Mouse (Mus musculus): ENCODE results near the gene Lrrc4b. TPM values are rescaled to one million over a fixed set of nuclear protein-coding genes. Genes with fewer than 3 reads are reported as not detected.

Gene Lrrc4b
- polyA plus RNA-seq, 1 experiment, result 0.46 TPM

- no peaks in the 10 kb centered on the region; the same call in 1 of the 2 replicates for H3K4me1 ChIP-seq (ENCODE audit: control insufficient read depth, insufficient read depth, low read length)
- no peaks in the 10 kb centered on the region for H3K36me3 ChIP-seq (ENCODE audit: control insufficient read depth, insufficient read depth, low read length)
- H3K4me3 ChIP-seq (ENCODE audit: control insufficient read depth, low read depth, low read length), result no peak overlapping the region
- no peaks in the 10 kb centered on the region for H3K27me3 ChIP-seq (ENCODE audit: control insufficient read depth, insufficient read depth, low read length)
- H3K27ac ChIP-seq (ENCODE audit: control insufficient read depth, insufficient read depth, low read depth, low read length), result no peak overlapping the region
- TF ChIP-seq CTCF (IDR thresholded peaks at IDR 0.05; ENCODE audit: control insufficient read depth, insufficient read depth, insufficient replicate concordance, low read depth, low read length) (no peak), POLR2A (IDR thresholded peaks at IDR 0.05; ENCODE audit: control insufficient read depth, low read depth, low read length) (no peak)
Observed at GRCm38 (mm10) chr7:44442407-44442821, 13.6 kb downstream of the Lrrc4b start.

GRCm38 (mm10) chr7:44443268-44444173 is 14.7 kb downstream of the Lrrc4b start:
- Histone ChIP-seq H3K27me3 (ENCODE audit: control insufficient read depth, insufficient read depth, low read length) (no peaks in the 10 kb centered on the region), H3K36me3 (ENCODE audit: control insufficient read depth, insufficient read depth, low read length) (no peaks in the 10 kb centered on the region), H3K4me1 (ENCODE audit: control insufficient read depth, insufficient read depth, low read length) (no peaks in the 10 kb centered on the region; the same call in 1 of the 2 replicates), H3K4me3 (ENCODE audit: control insufficient read depth, low read depth, low read length) (no peak overlapping the region), H3K27ac (ENCODE audit: control insufficient read depth, insufficient read depth, low read depth, low read length) (no peak overlapping the region)
- TF ChIP-seq CTCF (IDR thresholded peaks at IDR 0.05; ENCODE audit: control insufficient read depth, insufficient read depth, insufficient replicate concordance, low read depth, low read length), result no peak
- TF ChIP-seq POLR2A (IDR thresholded peaks at IDR 0.05; ENCODE audit: control insufficient read depth, low read depth, low read length), result no peak

- no peak overlapping the region for H3K27ac ChIP-seq (ENCODE audit: control insufficient read depth, insufficient read depth, low read depth, low read length)
- no peak for TF ChIP-seq CTCF (IDR thresholded peaks at IDR 0.05; ENCODE audit: control insufficient read depth, insufficient read depth, insufficient replicate concordance, low read depth, low read length)
- no peak for TF ChIP-seq POLR2A (IDR thresholded peaks at IDR 0.05; ENCODE audit: control insufficient read depth, low read depth, low read length)
- H3K27me3 ChIP-seq (ENCODE audit: control insufficient read depth, insufficient read depth, low read length), result no peaks in the 10 kb centered on the region
- H3K4me1 ChIP-seq (ENCODE audit: control insufficient read depth, insufficient read depth, low read length), result no peaks in the 10 kb centered on the region; the same call in 1 of the 2 replicates
- no peaks in the 10 kb centered on the region for H3K36me3 ChIP-seq (ENCODE audit: control insufficient read depth, insufficient read depth, low read length)
- no peak overlapping the region for H3K4me3 ChIP-seq (ENCODE audit: control insufficient read depth, low read depth, low read length)
Observed at GRCm38 (mm10) chr7:44444886-44445527, 16.2 kb downstream of the Lrrc4b start.

GRCm38 (mm10) chr7:44445528-44445923 is 16.7 kb downstream of the Lrrc4b start:
- Histone ChIP-seq H3K4me3 (ENCODE audit: control insufficient read depth, low read depth, low read length) (no peak overlapping the region), H3K27ac (ENCODE audit: control insufficient read depth, insufficient read depth, low read depth, low read length) (no peak overlapping the region), H3K36me3 (ENCODE audit: control insufficient read depth, insufficient read depth, low read length) (no peaks in the 10 kb centered on the region), H3K4me1 (ENCODE audit: control insufficient read depth, insufficient read depth, low read length) (no peaks in the 10 kb centered on the region; the same call in 1 of the 2 replicates), H3K27me3 (ENCODE audit: control insufficient read depth, insufficient read depth, low read length) (no peaks in the 10 kb centered on the region)
- TF ChIP-seq CTCF (IDR thresholded peaks at IDR 0.05; ENCODE audit: control insufficient read depth, insufficient read depth, insufficient replicate concordance, low read depth, low read length) (no peak), POLR2A (IDR thresholded peaks at IDR 0.05; ENCODE audit: control insufficient read depth, low read depth, low read length) (no peak)

GRCm38 (mm10) chr7:44446070-44446855 is 17.4 kb downstream of the Lrrc4b start:
- H3K4me3 ChIP-seq (ENCODE audit: control insufficient read depth, low read depth, low read length), result no peak overlapping the region
- H3K27me3 ChIP-seq (ENCODE audit: control insufficient read depth, insufficient read depth, low read length), result no peaks in the 10 kb centered on the region
- H3K36me3 ChIP-seq (ENCODE audit: control insufficient read depth, insufficient read depth, low read length), result no peaks in the 10 kb centered on the region
- no peak for TF ChIP-seq POLR2A (IDR thresholded peaks at IDR 0.05; ENCODE audit: control insufficient read depth, low read depth, low read length)
- TF ChIP-seq CTCF (IDR thresholded peaks at IDR 0.05; ENCODE audit: control insufficient read depth, insufficient read depth, insufficient replicate concordance, low read depth, low read length), result no peak
- H3K4me1 ChIP-seq (ENCODE audit: control insufficient read depth, insufficient read depth, low read length), result no peaks in the 10 kb centered on the region; the same call in 1 of the 2 replicates
- H3K27ac ChIP-seq (ENCODE audit: control insufficient read depth, insufficient read depth, low read depth, low read length), result no peak overlapping the region

- no peak for TF ChIP-seq CTCF (IDR thresholded peaks at IDR 0.05; ENCODE audit: control insufficient read depth, insufficient read depth, insufficient replicate concordance, low read depth, low read length)
- H3K4me3 ChIP-seq (ENCODE audit: control insufficient read depth, low read depth, low read length), result no peak overlapping the region
- no peaks in the 10 kb centered on the region for H3K36me3 ChIP-seq (ENCODE audit: control insufficient read depth, insufficient read depth, low read length)
- H3K4me1 ChIP-seq (ENCODE audit: control insufficient read depth, insufficient read depth, low read length), result no peaks in the 10 kb centered on the region
- H3K27ac ChIP-seq (ENCODE audit: control insufficient read depth, insufficient read depth, low read depth, low read length), result no peak overlapping the region
- H3K27me3 ChIP-seq (ENCODE audit: control insufficient read depth, insufficient read depth, low read length), result no peaks in the 10 kb centered on the region
Observed at GRCm38 (mm10) chr7:44453256-44453655, 24.4 kb downstream of the Lrrc4b start.

GRCm38 (mm10) chr7:44456302-44456701 is 27.5 kb downstream of the Lrrc4b start:
- no peak overlapping the region for H3K4me3 ChIP-seq (ENCODE audit: control insufficient read depth, low read depth, low read length)
- H3K27me3 ChIP-seq (ENCODE audit: control insufficient read depth, insufficient read depth, low read length), result no peaks in the 10 kb centered on the region
- H3K27ac ChIP-seq (ENCODE audit: control insufficient read depth, insufficient read depth, low read depth, low read length), result no peak overlapping the region
- TF ChIP-seq POLR2A (IDR thresholded peaks at IDR 0.05; ENCODE audit: control insufficient read depth, low read depth, low read length) (no peak), CTCF (IDR thresholded peaks at IDR 0.05; ENCODE audit: control insufficient read depth, insufficient read depth, insufficient replicate concordance, low read depth, low read length) (no peak)
- H3K36me3 ChIP-seq (ENCODE audit: control insufficient read depth, insufficient read depth, low read length), result no peaks in the 10 kb centered on the region
- no peaks in the 10 kb centered on the region for H3K4me1 ChIP-seq (ENCODE audit: control insufficient read depth, insufficient read depth, low read length)

Measured in testis, adult 2 months (tissue).